Mouse (Mus musculus): Measurements from ENCODE around the gene Efcab7. TPM values are rescaled to one million over a fixed set of nuclear protein-coding genes. Genes with fewer than 3 reads are reported as not detected.

Gene Efcab7
- polyA plus RNA-seq, 1 experiment from 2014 or later: 11.8 TPM

- no peak for ATAC-seq (ENCODE audit: insufficient number of reproducible peaks, insufficient read depth, low FRiP score, low read depth)
- Histone ChIP-seq H3K4me1 (ENCODE audit: control insufficient read depth in 2 of 2, insufficient read depth in 2 of 2, low read length in 2 of 2) (no peaks in the 10 kb centered on the region), H3K27ac (replicated peaks in 1 of 2; ENCODE audit: control insufficient read depth in 1 of 2, insufficient read depth in 1 of 2, low read depth in 2 of 2, low read length in 2 of 2) (no peak overlapping the region), H3K9ac (ENCODE audit: low read length) (no peak overlapping the region), H3K36me3 (ENCODE audit: control insufficient read depth, insufficient read depth, low read length) (no peaks in the 10 kb centered on the region), H3K27me3 (ENCODE audit: control insufficient read depth, insufficient read depth, low read length) (no peaks in the 10 kb centered on the region), H3K4me2 (ENCODE audit: low read length) (no peak overlapping the region), H3K4me3 (ENCODE audit: control insufficient read depth in 1 of 2, insufficient read depth in 1 of 2, low read depth in 1 of 2, low read length in 2 of 2) (no peak overlapping the region), H3K9me3 (ENCODE audit: control insufficient read depth, low read length) (no peaks in the 10 kb centered on the region)
- WGBS: 61% methylated on average over 4 of the region's 4 CpGs
Measured at GRCm38 (mm10) chr4:99913894-99914451, 85.0 kb downstream of the Efcab7 start.

GRCm38 (mm10) chr4:99926380-99926779 is 97.4 kb downstream of the Efcab7 start:
- WGBS: 87% methylated on average over 4 of the region's 4 CpGs
- Histone ChIP-seq H3K4me1 (ENCODE audit: control insufficient read depth in 2 of 2, insufficient read depth in 2 of 2, low read length in 2 of 2) (peaks cover 11 to 17% of the 10 kb centered on the region in 2 experiments), H3K4me2 (ENCODE audit: low read length) (no peak overlapping the region), H3K27ac (replicated peaks in 1 of 2; ENCODE audit: control insufficient read depth in 1 of 2, insufficient read depth in 1 of 2, low read depth in 2 of 2, low read length in 2 of 2) (no peak overlapping the region), H3K9ac (ENCODE audit: low read length) (no peak overlapping the region), H3K9me3 (ENCODE audit: control insufficient read depth, low read length) (no peaks in the 10 kb centered on the region), H3K36me3 (ENCODE audit: control insufficient read depth, insufficient read depth, low read length) (no peaks in the 10 kb centered on the region), H3K4me3 (ENCODE audit: control insufficient read depth in 1 of 2, insufficient read depth in 1 of 2, low read depth in 1 of 2, low read length in 2 of 2) (no peak overlapping the region), H3K27me3 (ENCODE audit: control insufficient read depth, insufficient read depth, low read length) (no peaks in the 10 kb centered on the region)
- ATAC-seq (ENCODE audit: insufficient number of reproducible peaks, insufficient read depth, low FRiP score, low read depth): no peak

- WGBS: 13% methylated on average over 6 of the region's 6 CpGs
- peaks cover 12 to 26% of the 10 kb centered on the region in 2 experiments for H3K4me1 ChIP-seq (ENCODE audit: control insufficient read depth in 2 of 2, insufficient read depth in 2 of 2, low read length in 2 of 2)
Measured at GRCm38 (mm10) chr4:99928521-99928920, 99.5 kb downstream of the Efcab7 start.

GRCm38 (mm10) chr4:99929149-99929612 is 100.2 kb downstream of the Efcab7 start, which contains the start of gene Pgm1:
Pgm1 (plus strand) TSS chr4:99929414.
- Histone ChIP-seq H3K4me1 (ENCODE audit: control insufficient read depth in 2 of 2, insufficient read depth in 2 of 2, low read length in 2 of 2) (peaks cover 12 to 26% of the 10 kb centered on the region in 2 experiments), H3K4me2 (ENCODE audit: low read length) (peak within 1 kb of the TSS; percentile 68), H3K27ac (replicated peaks in 1 of 2; ENCODE audit: control insufficient read depth in 1 of 2, insufficient read depth in 1 of 2, low read depth in 2 of 2, low read length in 2 of 2) (peak within 1 kb of the TSS; percentile 99), H3K36me3 (ENCODE audit: control insufficient read depth, insufficient read depth, low read length) (peaks cover 15% of the 10 kb centered on the region), H3K9ac (ENCODE audit: low read length) (peak within 1 kb of the TSS; percentile 88), H3K27me3 (ENCODE audit: control insufficient read depth, insufficient read depth, low read length) (no peaks in the 10 kb centered on the region), H3K4me3 (ENCODE audit: control insufficient read depth in 1 of 2, insufficient read depth in 1 of 2, low read depth in 1 of 2, low read length in 2 of 2) (peak within 1 kb of the TSS; percentile 64 to 94), H3K9me3 (ENCODE audit: control insufficient read depth, low read length) (no peaks in the 10 kb centered on the region)
- peak; percentile 87 for ATAC-seq (ENCODE audit: insufficient number of reproducible peaks, insufficient read depth, low FRiP score, low read depth)
- WGBS: 4% methylated on average over 23 of the region's 23 CpGs

More at GRCm38 (mm10) chr4:99928521-99928920, 99.5 kb downstream of the Efcab7 start:
- Histone ChIP-seq H3K27me3 (ENCODE audit: control insufficient read depth, insufficient read depth, low read length) (no peaks in the 10 kb centered on the region), H3K4me2 (ENCODE audit: low read length) (peak overlapping the region; percentile 68), H3K9me3 (ENCODE audit: control insufficient read depth, low read length) (no peaks in the 10 kb centered on the region), H3K27ac (replicated peaks in 1 of 2; ENCODE audit: control insufficient read depth in 1 of 2, insufficient read depth in 1 of 2, low read depth in 2 of 2, low read length in 2 of 2) (peak overlapping the region; percentile 99), H3K4me3 (ENCODE audit: control insufficient read depth in 1 of 2, insufficient read depth in 1 of 2, low read depth in 1 of 2, low read length in 2 of 2) (peak overlapping the region in 1 of 2 experiments; percentile 64; a peak in 2 of 4 replicates), H3K9ac (ENCODE audit: low read length) (peak overlapping the region; percentile 32), H3K36me3 (ENCODE audit: control insufficient read depth, insufficient read depth, low read length) (peaks cover 15% of the 10 kb centered on the region)
- no peak for ATAC-seq (ENCODE audit: insufficient number of reproducible peaks, insufficient read depth, low FRiP score, low read depth)

GRCm38 (mm10) chr4:99929613-99930517 is 100.9 kb downstream of the Efcab7 start, which contains the start of gene Itgb3bp:
Itgb3bp (minus strand) TSS chr4:99929813.
- under 1% methylated on average over 50 of the region's 57 CpGs for WGBS
- H3K4me1 ChIP-seq (ENCODE audit: control insufficient read depth in 2 of 2, insufficient read depth in 2 of 2, low read length in 2 of 2): peaks cover 13 to 26% of the 10 kb centered on the region in 2 experiments

GRCm38 (mm10) chr4:99930518-99931239 is 101.7 kb downstream of the Efcab7 start:
- ATAC-seq (ENCODE audit: insufficient number of reproducible peaks, insufficient read depth, low FRiP score, low read depth): no peak
- 22% methylated on average over 10 of the region's 10 CpGs for WGBS

More at GRCm38 (mm10) chr4:99929613-99930517, 100.9 kb downstream of the Efcab7 start, which contains the start of gene Itgb3bp:
- H3K36me3 ChIP-seq (ENCODE audit: control insufficient read depth, insufficient read depth, low read length): peaks cover 15% of the 10 kb centered on the region
- H3K27me3 ChIP-seq (ENCODE audit: control insufficient read depth, insufficient read depth, low read length): no peaks in the 10 kb centered on the region
- H3K9ac ChIP-seq (ENCODE audit: low read length): peak within 1 kb of the TSS; percentile 88
- peak within 1 kb of the TSS; percentile 64 to 94 for H3K4me3 ChIP-seq (ENCODE audit: control insufficient read depth in 1 of 2, insufficient read depth in 1 of 2, low read depth in 1 of 2, low read length in 2 of 2)
- peak; percentile 89 for ATAC-seq (ENCODE audit: insufficient number of reproducible peaks, insufficient read depth, low FRiP score, low read depth)
- peak within 1 kb of the TSS; percentile 68 for H3K4me2 ChIP-seq (ENCODE audit: low read length)
- H3K27ac ChIP-seq (replicated peaks in 1 of 2; ENCODE audit: control insufficient read depth in 1 of 2, insufficient read depth in 1 of 2, low read depth in 2 of 2, low read length in 2 of 2): peak within 1 kb of the TSS; percentile 99
- H3K9me3 ChIP-seq (ENCODE audit: control insufficient read depth, low read length): no peaks in the 10 kb centered on the region

GRCm38 (mm10) chr4:99931240-99931580 is 102.2 kb downstream of the Efcab7 start:
- no peak for ATAC-seq (ENCODE audit: insufficient number of reproducible peaks, insufficient read depth, low FRiP score, low read depth)
- H3K4me3 ChIP-seq (ENCODE audit: control insufficient read depth in 1 of 2, insufficient read depth in 1 of 2, low read depth in 1 of 2, low read length in 2 of 2): peak overlapping the region; percentile 39 to 64
- H3K27ac ChIP-seq (replicated peaks in 1 of 2; ENCODE audit: control insufficient read depth in 1 of 2, insufficient read depth in 1 of 2, low read depth in 2 of 2, low read length in 2 of 2): peak overlapping the region; percentile 99
- peaks cover 13 to 26% of the 10 kb centered on the region in 2 experiments for H3K4me1 ChIP-seq (ENCODE audit: control insufficient read depth in 2 of 2, insufficient read depth in 2 of 2, low read length in 2 of 2)
- 37% methylated on average over 11 of the region's 11 CpGs for WGBS
- peak overlapping the region; percentile 88 for H3K9ac ChIP-seq (ENCODE audit: low read length)
- peaks cover 27% of the 10 kb centered on the region for H3K36me3 ChIP-seq (ENCODE audit: control insufficient read depth, insufficient read depth, low read length)
- no peaks in the 10 kb centered on the region for H3K27me3 ChIP-seq (ENCODE audit: control insufficient read depth, insufficient read depth, low read length)
- H3K4me2 ChIP-seq (ENCODE audit: low read length): peak overlapping the region; percentile 68
- H3K9me3 ChIP-seq (ENCODE audit: control insufficient read depth, low read length): no peaks in the 10 kb centered on the region

More at GRCm38 (mm10) chr4:99930518-99931239, 101.7 kb downstream of the Efcab7 start:
- H3K36me3 ChIP-seq (ENCODE audit: control insufficient read depth, insufficient read depth, low read length): peaks cover 22% of the 10 kb centered on the region
- H3K4me1 ChIP-seq (ENCODE audit: control insufficient read depth in 2 of 2, insufficient read depth in 2 of 2, low read length in 2 of 2): peaks cover 13 to 26% of the 10 kb centered on the region in 2 experiments
- peak overlapping the region; percentile 39 to 64 for H3K4me3 ChIP-seq (ENCODE audit: control insufficient read depth in 1 of 2, insufficient read depth in 1 of 2, low read depth in 1 of 2, low read length in 2 of 2)
- no peaks in the 10 kb centered on the region for H3K27me3 ChIP-seq (ENCODE audit: control insufficient read depth, insufficient read depth, low read length)
- H3K9ac ChIP-seq (ENCODE audit: low read length): peak overlapping the region; percentile 88
- peak overlapping the region; percentile 99 for H3K27ac ChIP-seq (replicated peaks in 1 of 2; ENCODE audit: control insufficient read depth in 1 of 2, insufficient read depth in 1 of 2, low read depth in 2 of 2, low read length in 2 of 2)
- H3K9me3 ChIP-seq (ENCODE audit: control insufficient read depth, low read length): no peaks in the 10 kb centered on the region
- H3K4me2 ChIP-seq (ENCODE audit: low read length): peak overlapping the region; percentile 68

All from heart, embryonic 14.5 days (tissue).